Mouse (Mus musculus): ENCODE results near the gene Rab2b.

DNA sequence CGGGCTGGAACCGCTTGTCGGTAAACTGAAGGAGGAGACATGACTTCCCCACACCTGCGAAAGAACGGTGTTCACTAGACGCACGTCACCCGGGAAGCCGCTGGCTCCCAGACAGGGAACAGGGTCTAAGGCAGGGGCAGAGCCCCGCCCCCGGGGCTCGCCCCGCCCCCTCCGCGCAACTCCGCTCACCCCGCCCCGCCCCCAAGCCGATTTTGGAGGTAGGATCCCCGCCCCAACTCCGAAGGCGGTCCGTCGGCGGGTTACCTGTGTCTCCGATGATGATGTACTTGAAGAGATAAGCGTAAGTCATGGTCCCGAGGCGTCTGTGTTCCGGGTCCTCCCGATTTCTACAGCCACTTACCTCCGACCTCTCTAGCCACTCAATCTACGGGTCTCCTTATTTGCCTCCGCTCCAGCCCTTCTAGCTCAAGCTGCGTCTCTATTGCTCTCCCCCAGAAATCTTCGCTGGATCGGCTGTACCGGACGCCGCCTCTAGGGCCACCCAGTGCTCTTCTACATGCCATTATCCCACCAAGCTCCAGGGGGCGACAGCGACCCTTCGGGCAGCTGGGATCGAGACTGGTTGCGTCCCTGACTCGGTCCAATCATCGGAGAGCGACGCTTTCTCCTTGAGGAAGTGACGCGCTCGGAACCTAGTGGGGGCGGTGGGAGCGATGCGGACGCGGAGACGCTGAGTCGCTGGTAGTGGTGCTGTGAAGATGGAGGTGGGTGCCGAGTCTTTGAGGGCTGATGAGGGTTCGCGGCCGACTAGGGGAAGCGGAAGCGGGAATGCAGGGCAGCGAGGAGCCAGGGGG lies at the start of gene Rab2b, which contains the start of gene Tox4:
- TF ChIP-seq POLR2A (IDR thresholded peaks at IDR 0.05; ENCODE audit: borderline replicate concordance, insufficient read depth, low read length) (peak; percentile 88), CTCF (IDR thresholded peaks at IDR 0.05; ENCODE audit: borderline replicate concordance, insufficient read depth, low read depth, low read length) (peak; percentile 96)

Data from cerebellum, adult 2 months (tissue).